Mouse (Mus musculus): Measurements from ENCODE around the gene Map3k20.

The Map3k20 gene

GRCm38 (mm10) chr2:72438941-72439533 is 153.6 kb downstream of the Map3k20 start:
- no peak for DNase-seq

- no peak for DNase-seq
Measured at GRCm38 (mm10) chr2:72441010-72441409, 155.6 kb downstream of the Map3k20 start.

GRCm38 (mm10) chr2:72442825-72443224 is 157.4 kb downstream of the Map3k20 start:
- no peak for DNase-seq

GRCm38 (mm10) chr2:72443960-72444359 is 158.5 kb downstream of the Map3k20 start:
- no peak for DNase-seq

GRCm38 (mm10) chr2:72446106-72446505 is 160.7 kb downstream of the Map3k20 start:
- no peak for DNase-seq

GRCm38 (mm10) chr2:72446615-72447014 is 161.2 kb downstream of the Map3k20 start:
- no peak for DNase-seq

- DNase-seq: no peak
Measured at GRCm38 (mm10) chr2:72453563-72453962, 168.1 kb downstream of the Map3k20 start.

GRCm38 (mm10) chr2:72456189-72456588 is 170.8 kb downstream of the Map3k20 start:
- no peak for DNase-seq

GRCm38 (mm10) chr2:72464376-72465014 is 179.1 kb downstream of the Map3k20 start:
- no peak for DNase-seq

- DNase-seq: no peak
Measured at GRCm38 (mm10) chr2:72467604-72468003, 182.2 kb downstream of the Map3k20 start.

GRCm38 (mm10) chr2:72471415-72472070 is 186.1 kb downstream of the Map3k20 start:
- no peak for DNase-seq

GRCm38 (mm10) chr2:72474531-72475287 is 189.3 kb downstream of the Map3k20 start:
- DNase-seq: no peak

GRCm38 (mm10) chr2:72475423-72475796 is 190.0 kb downstream of the Map3k20 start:
- DNase-seq: no peak

GRCm38 (mm10) chr2:72475797-72476485 is 190.5 kb downstream of the Map3k20 start, which contains the start of gene Cdca7:
Gene Cdca7 (plus strand): TSS chr2:72476159.
- peak; percentile 87 for DNase-seq

- DNase-seq: peak; percentile 79
Measured at GRCm38 (mm10) chr2:72476486-72477211, 191.2 kb downstream of the Map3k20 start.

- no peak for DNase-seq
Measured at GRCm38 (mm10) chr2:72477221-72477620, 191.8 kb downstream of the Map3k20 start.

- DNase-seq: no peak
Measured at GRCm38 (mm10) chr2:72478176-72478575, 192.7 kb downstream of the Map3k20 start.

GRCm38 (mm10) chr2:72478921-72479320 is 193.5 kb downstream of the Map3k20 start:
- peak; percentile 49 for DNase-seq

GRCm38 (mm10) chr2:72479818-72480217 is 194.4 kb downstream of the Map3k20 start:
- no peak for DNase-seq

- no peak for DNase-seq
Measured at GRCm38 (mm10) chr2:72491650-72492049, 206.2 kb downstream of the Map3k20 start.
